Mouse (Mus musculus) thymus, postnatal 10 days (tissue): ENCODE results near the gene Fam78a.

ENCODE experiments used
- DNase-seq, 2 experiments: peaks; one replicate each; pipeline ENCODE4 v3.0.0; 2021; ENCODE audit warnings: low spot score in 2 of 2

Gene Fam78a

DNA sequence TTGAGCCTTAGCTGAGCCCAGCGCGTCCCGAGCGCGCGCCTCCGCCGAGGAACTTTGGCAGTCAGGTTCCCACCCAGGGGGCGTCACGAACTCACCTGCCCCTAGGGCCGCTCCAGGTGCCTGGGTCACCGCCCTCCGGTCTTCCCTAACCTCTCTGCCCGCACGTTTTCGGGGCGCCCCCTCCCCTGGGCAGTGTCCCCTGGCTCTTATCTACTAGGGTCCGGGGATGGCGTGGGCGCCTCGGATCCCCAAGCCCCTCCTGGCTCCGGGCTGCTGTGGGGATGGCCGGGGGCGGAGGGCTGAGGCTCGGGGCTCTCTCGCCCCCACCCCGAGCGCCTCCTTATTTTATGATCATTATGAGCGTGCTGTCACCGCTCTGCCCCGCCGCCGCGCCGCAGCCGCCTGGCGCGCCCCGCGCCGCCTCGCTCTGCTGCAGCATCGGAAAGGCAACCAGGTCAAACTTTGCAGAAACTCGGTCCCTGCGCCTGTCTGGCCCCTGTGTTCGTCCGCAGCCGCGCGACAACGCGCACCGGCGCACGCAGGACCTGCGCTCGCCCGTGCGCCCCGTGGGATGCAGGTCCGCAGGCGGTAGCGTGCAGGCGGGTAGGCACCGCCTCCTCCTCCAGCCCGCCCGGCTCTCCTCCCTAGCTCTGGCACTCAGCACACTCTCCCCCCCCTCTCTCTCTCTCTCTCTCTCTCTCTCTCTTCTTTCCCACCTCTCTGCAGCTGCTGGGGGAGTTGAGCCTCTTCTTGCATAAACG lies at the start of gene Fam78a:
Gene Fam78a, minus strand, starts transcription at position 747 of the 761 bp plus-strand sequence.
- DNase-seq, result peak; percentile 72 to 73

DNA sequence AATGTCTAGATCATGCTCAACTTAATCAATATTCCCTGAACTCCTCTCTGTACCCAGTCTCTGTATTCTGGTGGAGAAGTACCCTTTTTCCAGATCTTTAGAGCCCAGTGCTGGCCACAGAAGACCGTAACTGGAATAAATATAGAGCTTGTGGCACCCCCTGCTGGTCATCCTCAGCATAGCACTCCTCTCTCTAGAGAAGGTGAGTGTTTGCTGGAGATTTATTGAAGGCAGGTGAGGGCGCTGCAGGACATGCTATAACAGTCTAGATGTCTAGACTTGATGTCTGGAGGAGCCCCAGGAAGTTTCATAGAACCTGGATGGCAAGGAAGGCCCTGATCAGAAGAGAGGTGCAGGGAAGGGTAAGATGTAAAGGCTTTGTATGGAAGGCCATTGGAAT lies 49.4 kb upstream of the Fam78a start:
- DNase-seq, result peak; percentile 86 to 95

- DNase-seq, result peak in 1 of 2 experiments; percentile 32
These were observed 47.9 kb upstream of the Fam78a start for GRCm38 (mm10) chr2:32132567-32132992.

DNA sequence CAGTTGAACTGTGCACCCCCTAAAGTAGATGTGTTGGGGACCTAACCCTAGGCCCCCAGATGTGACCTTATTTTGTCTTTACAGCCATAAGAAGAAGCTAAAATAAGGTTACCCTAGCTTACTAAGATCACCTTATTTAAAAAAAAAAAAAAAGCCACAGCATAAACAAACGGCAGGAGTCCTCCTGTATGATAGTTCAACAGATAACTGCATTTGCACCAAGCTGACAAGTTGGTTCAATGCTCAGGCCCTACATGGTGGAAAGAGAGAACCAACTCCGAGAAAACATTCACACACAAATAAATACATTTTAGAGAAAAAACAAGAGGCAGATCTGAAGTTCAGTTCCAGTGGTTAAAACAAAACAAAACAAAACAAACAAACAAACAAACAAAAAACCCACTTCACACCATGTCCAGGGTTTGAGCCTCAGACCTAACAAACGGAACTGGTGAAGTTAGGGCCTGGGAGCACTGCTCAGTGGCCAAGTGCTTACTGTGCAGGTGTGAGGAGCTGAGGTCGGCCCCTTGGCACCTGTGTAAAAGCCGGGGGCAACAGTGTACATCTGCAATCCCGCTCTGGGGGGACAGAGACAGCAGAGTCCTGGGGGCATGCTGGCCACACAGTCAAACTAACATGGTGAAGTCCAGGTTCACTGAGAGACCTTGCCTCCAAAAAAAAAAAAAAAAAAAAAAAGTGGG lies 47.4 kb upstream of the Fam78a start:
- DNase-seq, result peak in 1 of 2 experiments; percentile 33

- DNase-seq, result no peak
These were observed 46.7 kb upstream of the Fam78a start for GRCm38 (mm10) chr2:32131205-32131834.

- peak; percentile 47 to 68 for DNase-seq
These were observed 45.8 kb upstream of the Fam78a start for GRCm38 (mm10) chr2:32130435-32130834.

DNA sequence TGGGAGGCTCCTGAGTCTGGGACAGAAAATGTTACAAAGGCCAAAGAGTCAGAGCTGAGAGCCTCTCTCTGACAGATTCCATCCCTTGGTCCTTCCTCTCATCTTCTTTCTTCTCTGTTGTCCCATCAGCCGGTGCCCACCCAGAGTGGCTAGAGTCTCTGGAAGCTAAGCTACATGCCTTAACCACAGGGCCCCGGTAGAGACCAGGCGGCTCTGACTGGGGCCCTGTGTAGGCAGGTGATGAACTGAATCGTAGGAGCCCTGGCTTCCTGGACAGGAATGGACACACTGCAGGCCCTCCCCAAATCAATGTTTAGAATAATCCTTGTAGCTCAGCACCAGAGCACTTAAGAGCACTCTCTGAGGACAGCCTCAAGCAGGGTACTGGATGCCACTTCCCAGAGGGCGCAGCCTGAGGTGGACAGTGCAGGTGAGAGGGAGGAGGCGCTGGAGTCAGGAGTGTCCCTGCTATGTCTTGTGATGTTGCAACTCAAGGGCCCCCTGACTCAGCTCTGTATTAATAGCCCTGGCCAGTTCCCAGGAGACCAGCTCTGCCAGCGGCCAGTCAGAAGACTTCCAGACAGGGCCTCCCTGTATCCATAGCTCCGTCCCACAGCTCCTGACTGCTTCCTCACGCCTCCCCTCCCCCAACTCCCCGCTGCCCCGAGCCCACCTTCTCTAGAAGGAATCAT lies 44.9 kb upstream of the Fam78a start:
- no peak for DNase-seq

GRCm38 (mm10) chr2:32128536-32128841 lies 43.8 kb upstream of the Fam78a start:
- DNase-seq, result no peak

- DNase-seq, result peak in 1 of 2 experiments; percentile 18
These were observed 43.2 kb upstream of the Fam78a start for GRCm38 (mm10) chr2:32127653-32128535.

DNA sequence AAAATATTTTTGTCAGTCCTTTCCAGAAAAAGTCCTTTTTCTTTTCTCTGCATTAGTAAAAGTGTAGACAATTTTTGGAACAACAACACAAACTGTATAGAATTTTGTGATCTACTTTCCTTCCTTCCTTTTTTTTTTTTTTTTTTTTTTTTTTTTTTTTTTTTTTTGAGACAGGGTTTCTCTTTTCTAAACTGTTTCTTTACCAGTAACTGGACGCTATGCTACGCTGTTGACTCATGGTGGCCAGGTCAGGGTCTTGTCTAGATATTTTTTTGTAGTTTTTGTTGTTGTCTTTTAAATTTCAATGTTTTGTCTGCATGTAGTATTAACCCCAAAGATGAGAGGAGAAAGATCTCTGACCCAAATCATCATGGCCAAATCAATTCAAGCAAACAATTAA lies 37.1 kb upstream of the Fam78a start:
- no peak for DNase-seq

DNA sequence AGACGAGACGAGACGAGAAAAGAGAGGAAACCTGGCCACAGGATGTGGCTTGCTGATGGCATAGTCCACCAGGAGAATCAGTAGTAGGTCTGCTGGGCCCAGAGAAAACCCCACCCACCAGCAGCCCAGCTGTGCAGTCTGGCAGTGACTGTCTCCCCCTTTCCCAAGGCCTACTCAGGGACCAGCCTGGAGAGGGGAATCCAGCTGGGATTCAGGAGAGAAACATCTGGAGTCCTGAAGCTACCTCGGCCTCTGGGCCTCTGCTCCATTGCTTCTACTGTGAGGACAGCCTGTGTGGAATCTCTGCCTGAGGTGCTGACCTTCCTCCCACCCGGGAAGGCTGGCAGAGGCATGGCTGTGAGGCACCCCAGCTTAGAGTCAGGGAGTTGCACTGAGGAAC lies 36.5 kb upstream of the Fam78a start:
- DNase-seq, result peak in 1 of 2 experiments; percentile 19

GRCm38 (mm10) chr2:32119802-32120750 lies 35.4 kb upstream of the Fam78a start:
- no peak for DNase-seq

GRCm38 (mm10) chr2:32115851-32116268 lies 31.2 kb upstream of the Fam78a start:
- DNase-seq, result no peak

GRCm38 (mm10) chr2:32112548-32112947 lies 27.9 kb upstream of the Fam78a start:
- no peak for DNase-seq

- DNase-seq, result no peak
These were observed 26.6 kb upstream of the Fam78a start for GRCm38 (mm10) chr2:32111268-32111667.

- DNase-seq, result no peak
These were observed 21.3 kb upstream of the Fam78a start for GRCm38 (mm10) chr2:32105930-32106329.

GRCm38 (mm10) chr2:32105117-32105913 lies 20.7 kb upstream of the Fam78a start:
- no peak for DNase-seq

- DNase-seq, result no peak
These were observed 19.5 kb upstream of the Fam78a start for GRCm38 (mm10) chr2:32104122-32104521.

DNA sequence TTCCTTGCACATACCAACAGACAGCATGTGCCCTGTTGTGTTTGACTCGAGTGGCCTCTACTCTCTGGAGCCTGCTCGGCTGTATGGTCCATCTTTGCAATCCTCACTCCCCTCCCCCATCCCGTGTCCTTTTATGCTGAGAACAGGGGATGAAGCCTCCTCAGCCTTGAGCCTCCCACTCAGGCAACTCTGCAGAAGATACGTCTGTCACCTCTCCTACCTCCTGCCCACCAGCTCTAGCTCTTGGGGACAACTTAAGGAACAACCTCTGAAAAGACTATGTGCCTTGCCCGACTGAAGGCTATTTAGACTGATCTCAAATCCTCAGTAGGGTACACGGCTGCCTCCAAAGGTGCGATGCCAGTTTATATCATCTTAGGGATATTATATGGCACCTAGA lies 18.9 kb upstream of the Fam78a start:
- no peak for DNase-seq
